Mouse (Mus musculus) neural tube, embryonic 15.5 days (tissue): ENCODE data around the gene Fmo5. TPM values are rescaled to one million over a fixed set of nuclear protein-coding genes. Genes with fewer than 3 reads are reported as not detected.

Experiments used
- ATAC-seq: fragments of 200-750 bp; cut with Nextera tagmentation; 2 replicates; pipeline ENCODE4 v1.8.0; 2017; ENCODE audit warnings: mild to moderate bottlenecking, moderate TSS enrichment, moderate library complexity; ENCODE audit not compliant: low FRiP score
- H3K27ac ChIP-seq: fragments of 300-500 bp; sonication (generic); replicated peaks from 2 replicates; pipeline ENCODE4 v1.5.1; 2015; ENCODE audit warnings: mild to moderate bottlenecking, inconsistent platforms
- H3K27me3 ChIP-seq: fragments of 300-500 bp; sonication (generic); replicated peaks from 2 replicates; pipeline ENCODE4 v1.6.1; 2015; ENCODE audit warnings: inconsistent platforms
- H3K36me3 ChIP-seq: fragments of 300-500 bp; sonication (generic); 2 replicates; pipeline ENCODE4 v1.6.1; 2015; ENCODE audit warnings: inconsistent platforms
- H3K4me1 ChIP-seq: fragments of 300-500 bp; sonication (generic); 2 replicates; pipeline ENCODE4 v1.6.1; 2015; ENCODE audit warnings: inconsistent platforms
- H3K4me2 ChIP-seq: fragments of 300-500 bp; sonication (generic); 2 replicates; pipeline ENCODE4 v1.6.1; 2015; ENCODE audit warnings: inconsistent platforms, mild to moderate bottlenecking, moderate library complexity
- H3K4me3 ChIP-seq: fragments of 300-500 bp; sonication (generic); replicated peaks from 2 replicates; pipeline ENCODE4 v1.5.1; 2015; ENCODE audit warnings: mild to moderate bottlenecking, inconsistent platforms
- H3K9ac ChIP-seq: fragments of 300-500 bp; sonication (generic); replicated peaks from 2 replicates; pipeline ENCODE4 v1.6.1; 2015; ENCODE audit warnings: mild to moderate bottlenecking, inconsistent platforms
- H3K9me3 ChIP-seq: fragments of 300-500 bp; sonication (generic); replicated peaks from 2 replicates; pipeline ENCODE4 v1.6.1; 2016; ENCODE audit warnings: inconsistent platforms
- WGBS: fragments of 180-500 bp; shearing (Covaris S2); methylation state at CpG from one replicate; pipeline ENCODE4 v1.1.7; 2015; ENCODE audit warnings: mixed read lengths; 5-methylcytosine and 5-hydroxymethylcytosine counted together
- polyA plus RNA-seq: library from polyadenylated mRNA; unstranded; fragments of >200 nt; fragmentation: Nextera tagmentation; extraction: Ambion mirVana; gene quantifications from 2 replicates; pipeline ENCODE4 v1.2.1, GENCODE M21; 2015

Gene Fmo5
- polyA plus RNA-seq, 1 experiment from 2014 or later, result 0.72 TPM

- WGBS, result 72% methylated on average over 8 of the region's 8 CpGs
- Histone ChIP-seq H3K36me3 (peaks cover 37% of the 10 kb centered on the region), H3K4me2 (no peak overlapping the region), H3K4me3 (no peak overlapping the region), H3K4me1 (peaks cover 19% of the 10 kb centered on the region), H3K9me3 (no peaks in the 10 kb centered on the region), H3K27ac (no peak overlapping the region), H3K9ac (no peak overlapping the region), H3K27me3 (no peaks in the 10 kb centered on the region)
- ATAC-seq, result no peak
Observed at GRCm38 (mm10) chr3:97661206-97661605, 32.6 kb downstream of the Fmo5 start.

GRCm38 (mm10) chr3:97665525-97665924, 36.9 kb downstream of the Fmo5 start:
- Histone ChIP-seq H3K4me1 (no peaks in the 10 kb centered on the region), H3K27ac (no peak overlapping the region), H3K4me3 (no peak overlapping the region), H3K9me3 (no peaks in the 10 kb centered on the region), H3K9ac (no peak overlapping the region), H3K27me3 (no peaks in the 10 kb centered on the region), H3K4me2 (no peak overlapping the region), H3K36me3 (peaks cover 71% of the 10 kb centered on the region)
- WGBS, result 90% methylated on average over 9 of the region's 9 CpGs
- no peak for ATAC-seq

GRCm38 (mm10) chr3:97666154-97666553, 37.5 kb downstream of the Fmo5 start:
- Histone ChIP-seq H3K9me3 (no peaks in the 10 kb centered on the region), H3K9ac (no peak overlapping the region), H3K27me3 (no peaks in the 10 kb centered on the region), H3K36me3 (peaks cover 76% of the 10 kb centered on the region), H3K4me2 (no peak overlapping the region), H3K27ac (no peak overlapping the region), H3K4me3 (no peak overlapping the region), H3K4me1 (no peaks in the 10 kb centered on the region)
- WGBS, result 82% methylated on average over 8 of the region's 8 CpGs
- no peak for ATAC-seq

- Histone ChIP-seq H3K4me2 (no peak overlapping the region), H3K9me3 (no peaks in the 10 kb centered on the region), H3K9ac (no peak overlapping the region), H3K36me3 (peaks cover 86% of the 10 kb centered on the region), H3K27ac (no peak overlapping the region), H3K4me3 (no peak overlapping the region), H3K27me3 (no peaks in the 10 kb centered on the region), H3K4me1 (no peaks in the 10 kb centered on the region)
- 89% methylated on average over 14 of the region's 14 CpGs for WGBS
- ATAC-seq, result no peak
Observed at GRCm38 (mm10) chr3:97667093-97667675, 38.6 kb downstream of the Fmo5 start.

GRCm38 (mm10) chr3:97674644-97675110, 46.1 kb downstream of the Fmo5 start, which contains the start of gene Gm17651:
Gene Gm17651 (minus strand): TSS chr3:97674694.
- Histone ChIP-seq H3K4me2 (no peak within 1 kb of the TSS), H3K4me3 (no peak within 1 kb of the TSS), H3K27me3 (no peaks in the 10 kb centered on the region), H3K9ac (no peak within 1 kb of the TSS), H3K36me3 (peaks cover 25% of the 10 kb centered on the region), H3K4me1 (no peaks in the 10 kb centered on the region), H3K9me3 (no peaks in the 10 kb centered on the region), H3K27ac (no peak within 1 kb of the TSS)
- no peak for ATAC-seq
- 90% methylated on average over 7 of the region's 7 CpGs for WGBS

- Histone ChIP-seq H3K4me1 (peaks cover 6% of the 10 kb centered on the region), H3K27ac (no peak overlapping the region), H3K4me3 (no peak overlapping the region), H3K27me3 (no peaks in the 10 kb centered on the region), H3K36me3 (peaks cover 13% of the 10 kb centered on the region), H3K4me2 (no peak overlapping the region), H3K9ac (no peak overlapping the region), H3K9me3 (no peaks in the 10 kb centered on the region)
- ATAC-seq, result no peak
- 98% methylated on average over 3 of the region's 3 CpGs for WGBS
Observed at GRCm38 (mm10) chr3:97676126-97676525, 47.5 kb downstream of the Fmo5 start.

- H3K9ac ChIP-seq, result no peak overlapping the region
- H3K36me3 ChIP-seq, result no peaks in the 10 kb centered on the region
- H3K4me2 ChIP-seq, result no peak overlapping the region
- no peak for ATAC-seq
- H3K9me3 ChIP-seq, result no peaks in the 10 kb centered on the region
- H3K27ac ChIP-seq, result no peak overlapping the region
- no peak overlapping the region for H3K4me3 ChIP-seq
- peaks cover 9% of the 10 kb centered on the region; the same call in 1 of the 2 replicates for H3K27me3 ChIP-seq
- peaks cover 20% of the 10 kb centered on the region for H3K4me1 ChIP-seq
- 98% methylated on average over 3 of the region's 3 CpGs for WGBS
Observed at GRCm38 (mm10) chr3:97678416-97678815, 49.8 kb downstream of the Fmo5 start.

GRCm38 (mm10) chr3:97680631-97681320, 52.2 kb downstream of the Fmo5 start:
- 1% methylated on average over 28 of the region's 28 CpGs for WGBS
- Histone ChIP-seq H3K4me2 (peak overlapping the region; percentile 82), H3K27ac (0 out of 2 replicates have a peak overlapping the region, but pooled peaks have one; percentile 42), H3K27me3 (peaks cover 13% of the 10 kb centered on the region; the same call in 1 of the 2 replicates), H3K36me3 (no peaks in the 10 kb centered on the region), H3K9ac (peak overlapping the region; percentile 51), H3K4me1 (peaks cover 26% of the 10 kb centered on the region), H3K4me3 (peak overlapping the region; percentile 39), H3K9me3 (no peaks in the 10 kb centered on the region)
- peak; percentile 69 for ATAC-seq

- H3K9ac ChIP-seq, result peak overlapping the region; percentile 51
- peak overlapping the region; percentile 39 for H3K4me3 ChIP-seq
- peaks cover 26% of the 10 kb centered on the region for H3K4me1 ChIP-seq
- ATAC-seq, result peak; percentile 69; the same call in 1 of the 2 replicates
- 0 out of 2 replicates have a peak overlapping the region, but pooled peaks have one; percentile 42 for H3K27ac ChIP-seq
- H3K4me2 ChIP-seq, result peak overlapping the region; percentile 82
- no peaks in the 10 kb centered on the region for H3K9me3 ChIP-seq
- 2% methylated on average over 33 of the region's 33 CpGs for WGBS
- H3K27me3 ChIP-seq, result peaks cover 13% of the 10 kb centered on the region; the same call in 1 of the 2 replicates
- no peaks in the 10 kb centered on the region for H3K36me3 ChIP-seq
Observed at GRCm38 (mm10) chr3:97681321-97682158, 52.9 kb downstream of the Fmo5 start.

GRCm38 (mm10) chr3:97682159-97682502, 53.5 kb downstream of the Fmo5 start:
- peak overlapping the region; percentile 51; the same call in 1 of the 2 replicates for H3K9ac ChIP-seq
- ATAC-seq, result no peak

GRCm38 (mm10) chr3:97682576-97682975, 54.0 kb downstream of the Fmo5 start:
- Histone ChIP-seq H3K4me2 (peak overlapping the region; percentile 82), H3K27ac (no peak overlapping the region), H3K9me3 (no peaks in the 10 kb centered on the region), H3K4me3 (peak overlapping the region; percentile 39; the same call in 1 of the 2 replicates), H3K27me3 (peaks cover 13% of the 10 kb centered on the region; the same call in 1 of the 2 replicates), H3K36me3 (no peaks in the 10 kb centered on the region), H3K9ac (no peak overlapping the region), H3K4me1 (peaks cover 26% of the 10 kb centered on the region)
- 26% methylated on average over 5 of the region's 5 CpGs for WGBS
- ATAC-seq, result no peak

More at GRCm38 (mm10) chr3:97682159-97682502, 53.5 kb downstream of the Fmo5 start:
- Histone ChIP-seq H3K4me1 (peaks cover 26% of the 10 kb centered on the region), H3K27me3 (peaks cover 13% of the 10 kb centered on the region; the same call in 1 of the 2 replicates), H3K4me3 (peak overlapping the region; percentile 39), H3K36me3 (no peaks in the 10 kb centered on the region), H3K27ac (no peak overlapping the region), H3K4me2 (peak overlapping the region; percentile 82), H3K9me3 (no peaks in the 10 kb centered on the region)
- 2% methylated on average over 11 of the region's 11 CpGs for WGBS
